Mouse (Mus musculus): Measurements from ENCODE around the gene Dchs2.
A peak's percentile ranks its signal among the peaks of the same experiment; 100 is the strongest.

Dchs2 gene

DNA sequence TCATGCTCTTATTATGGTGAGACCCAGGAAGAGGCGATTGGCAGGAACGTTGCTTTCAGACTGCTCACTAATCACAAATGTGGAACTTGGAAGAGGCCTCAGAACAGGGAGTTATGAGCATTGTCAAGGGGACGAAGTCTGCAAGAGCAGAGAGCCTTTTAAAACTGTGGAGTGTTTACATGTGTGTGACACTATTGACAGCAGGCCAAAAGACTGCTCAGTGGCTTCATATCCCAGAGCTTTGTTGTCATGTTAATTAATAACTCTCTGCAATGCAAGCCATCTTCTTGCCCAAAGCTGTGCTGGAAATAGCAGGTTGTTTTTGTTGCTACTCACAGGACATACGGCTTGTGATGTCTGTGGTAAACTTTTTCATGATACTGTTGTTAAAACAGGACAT lies 27.9 kb downstream of the Dchs2 start:
- no peak for DNase-seq (ENCODE audit: low read depth)

DNA sequence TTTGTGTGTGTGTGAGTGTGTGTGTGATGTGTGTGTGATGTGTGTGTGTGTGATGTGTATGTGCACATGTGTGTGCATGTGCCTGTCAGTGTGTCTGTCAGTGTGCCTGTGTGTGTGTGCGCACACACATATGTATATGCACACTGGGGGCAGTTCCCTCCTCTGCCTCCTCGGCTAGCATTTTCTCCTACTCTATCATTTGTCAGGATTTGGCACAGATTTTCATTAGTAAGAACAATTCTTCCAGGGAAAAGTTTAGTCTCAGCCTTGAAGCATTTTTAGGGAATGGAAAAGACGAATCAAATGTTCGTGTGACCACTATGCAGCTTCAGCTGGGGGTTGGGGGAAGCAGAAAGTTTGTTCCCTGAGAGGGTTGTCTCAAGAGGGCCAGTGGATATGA lies 28.4 kb downstream of the Dchs2 start:
- DNase-seq (ENCODE audit: low read depth) = no peak

DNA sequence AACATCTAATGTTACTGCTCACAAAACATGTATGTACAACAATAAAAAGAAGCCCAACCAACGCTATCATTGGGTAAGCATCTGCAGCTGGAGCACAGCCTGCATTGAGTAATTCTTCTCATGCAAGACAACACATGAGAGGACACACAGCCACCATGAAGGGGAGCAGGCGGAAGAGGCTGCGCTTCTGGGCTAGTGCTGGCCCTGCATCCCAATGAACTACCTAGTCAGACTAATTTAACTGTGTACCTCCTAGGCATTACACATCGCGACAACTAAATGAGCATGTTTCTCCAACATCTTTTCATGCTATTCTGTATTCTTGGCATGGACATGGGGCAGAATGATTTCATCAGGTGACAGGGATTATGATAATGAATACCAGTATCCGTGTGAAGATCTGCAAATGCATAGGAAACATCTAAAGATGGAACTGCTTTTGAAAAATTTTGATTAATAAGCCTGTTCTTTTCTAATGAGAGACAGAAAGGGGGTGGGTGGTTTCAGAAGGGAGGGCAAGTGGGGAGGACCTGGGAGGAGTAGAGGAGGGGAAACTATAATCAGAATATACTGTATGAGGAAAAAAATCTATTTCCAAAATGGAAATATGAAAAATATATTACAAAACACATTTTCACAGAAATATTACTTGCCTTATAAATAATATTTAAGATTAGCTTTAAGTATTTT lies 33.9 kb downstream of the Dchs2 start:
- no peak for DNase-seq (ENCODE audit: low read depth)

DNA sequence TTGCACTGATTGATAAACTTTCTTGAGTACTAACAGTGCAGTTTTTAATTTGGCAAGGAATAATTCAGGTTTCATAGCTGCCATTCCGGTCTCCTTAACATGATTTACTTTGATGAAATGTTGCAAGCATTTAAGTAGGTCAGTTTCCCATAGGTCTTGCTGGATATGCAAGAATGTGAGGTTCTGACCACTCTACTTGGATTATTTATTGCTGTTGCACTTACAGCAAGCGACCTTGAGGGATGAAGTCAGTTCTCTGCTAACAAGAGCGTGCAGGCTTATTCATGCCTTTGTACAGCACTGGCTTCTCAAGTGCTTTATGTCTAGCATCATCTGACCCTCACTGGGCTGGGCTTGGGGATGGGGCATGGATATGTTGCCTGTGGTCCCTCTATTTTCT lies 35.9 kb downstream of the Dchs2 start:
- no peak for DNase-seq (ENCODE audit: low read depth)

DNA sequence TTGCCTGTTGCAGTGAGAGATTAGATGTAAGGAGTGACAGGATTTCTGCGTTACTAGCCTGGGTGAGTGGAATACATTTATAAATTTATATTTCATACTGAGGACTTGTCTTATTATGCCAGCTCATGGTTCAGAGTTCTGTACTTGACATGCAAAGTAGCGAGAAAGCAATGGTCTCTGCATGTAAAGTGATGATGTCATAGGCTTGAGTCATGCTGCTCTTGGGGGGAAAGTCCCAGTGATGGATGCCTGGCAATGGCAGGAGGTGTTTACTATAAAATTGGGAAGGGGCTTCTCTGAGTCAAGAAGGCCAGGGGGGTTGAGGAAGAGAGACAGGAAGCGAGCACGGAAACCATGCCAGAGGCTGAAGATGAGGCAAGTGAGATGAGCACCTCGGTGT lies 57.8 kb downstream of the Dchs2 start:
- no peak for DNase-seq (ENCODE audit: low read depth)

DNA sequence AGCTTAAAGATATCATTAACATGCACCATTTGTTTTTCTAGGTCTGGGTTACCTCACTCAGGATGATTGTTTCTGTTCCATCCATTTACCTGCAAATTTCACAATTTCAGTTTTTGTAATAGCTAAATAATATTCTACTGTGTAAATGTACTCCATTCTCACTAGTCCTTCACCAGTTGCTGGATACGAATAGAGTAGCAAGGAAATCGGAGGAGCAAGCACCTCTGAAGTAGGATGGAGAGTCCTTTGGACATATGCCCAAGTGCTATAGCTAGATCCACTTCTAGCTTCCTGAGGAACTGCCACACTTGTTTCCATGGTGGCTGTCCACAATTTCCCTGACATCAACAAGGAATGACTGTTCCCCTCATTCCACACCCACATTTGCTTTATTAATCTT lies 63.5 kb downstream of the Dchs2 start:
- DNase-seq (ENCODE audit: low read depth) = no peak

DNA sequence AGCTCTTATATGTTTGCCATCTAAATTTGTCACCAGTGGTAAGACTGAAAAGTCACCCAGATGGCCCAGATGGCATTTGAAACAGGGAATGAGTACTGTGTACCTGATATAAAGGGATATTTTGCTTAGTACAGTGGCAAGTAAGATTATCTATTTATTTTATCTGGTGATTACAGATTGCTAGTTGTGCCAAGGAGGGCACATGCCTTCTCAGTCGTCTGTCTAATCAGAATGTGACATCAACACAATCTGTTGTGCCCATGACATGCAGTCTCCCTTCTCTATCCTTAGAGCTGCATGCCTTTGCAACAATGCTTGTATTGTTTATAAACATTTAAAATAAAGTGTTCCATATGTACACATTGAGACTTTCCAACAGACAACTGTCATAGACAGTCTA lies 64.7 kb downstream of the Dchs2 start:
- no peak for DNase-seq (ENCODE audit: low read depth)

DNA sequence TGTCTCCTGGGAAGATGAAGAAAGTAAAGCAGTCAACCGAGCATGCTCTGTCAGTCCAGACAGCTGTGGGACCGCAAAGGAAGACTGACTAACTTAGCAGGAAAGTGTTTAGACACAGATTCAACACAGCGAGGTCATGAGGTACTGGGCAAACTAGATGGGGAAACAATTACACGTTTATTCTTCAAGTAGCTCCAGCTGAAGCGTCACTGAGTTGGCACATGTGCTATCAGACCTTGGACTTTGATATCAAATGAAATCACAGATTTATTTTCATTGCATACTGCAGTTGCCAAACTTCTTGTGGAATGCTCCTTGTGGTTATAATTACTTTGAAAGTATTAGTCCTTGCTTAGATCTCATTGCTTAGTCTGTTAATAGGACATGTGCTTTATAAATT lies 67.2 kb downstream of the Dchs2 start:
- DNase-seq (ENCODE audit: low read depth) = peak; percentile 32

DNA sequence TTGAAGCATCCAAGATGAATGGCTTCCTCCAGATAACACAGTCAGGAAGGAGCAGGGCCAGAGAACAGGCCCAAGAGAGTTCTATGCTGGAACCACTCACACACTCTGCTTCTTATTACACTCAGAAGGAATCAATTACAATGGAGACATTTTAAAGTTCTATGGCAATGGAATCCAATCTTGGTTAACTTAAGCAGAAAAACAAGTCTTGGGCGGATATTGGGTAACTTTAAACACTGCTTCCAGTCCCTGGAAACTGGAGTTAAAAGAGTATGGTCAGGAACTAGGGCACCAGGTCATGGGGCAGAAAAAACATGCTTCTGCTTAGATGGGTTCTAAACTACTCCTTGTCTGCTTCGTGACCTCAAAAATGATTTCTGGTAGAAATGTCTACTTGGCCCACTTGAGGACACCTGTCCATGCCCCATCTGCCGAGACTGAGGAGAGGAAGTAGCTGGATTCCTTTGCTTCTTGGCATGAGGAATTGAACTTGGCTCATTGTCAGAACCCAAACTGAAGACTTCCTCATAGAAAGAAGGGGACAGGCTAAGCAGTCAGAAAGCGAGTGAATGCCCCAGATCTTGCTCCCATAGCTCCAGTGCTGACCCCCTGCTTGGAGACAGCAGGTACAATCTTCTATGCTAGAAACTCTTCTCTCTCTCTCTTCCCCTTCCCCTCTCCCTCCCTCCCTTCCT lies 73.7 kb downstream of the Dchs2 start:
- peak; percentile 61 for DNase-seq (ENCODE audit: low read depth)

DNA sequence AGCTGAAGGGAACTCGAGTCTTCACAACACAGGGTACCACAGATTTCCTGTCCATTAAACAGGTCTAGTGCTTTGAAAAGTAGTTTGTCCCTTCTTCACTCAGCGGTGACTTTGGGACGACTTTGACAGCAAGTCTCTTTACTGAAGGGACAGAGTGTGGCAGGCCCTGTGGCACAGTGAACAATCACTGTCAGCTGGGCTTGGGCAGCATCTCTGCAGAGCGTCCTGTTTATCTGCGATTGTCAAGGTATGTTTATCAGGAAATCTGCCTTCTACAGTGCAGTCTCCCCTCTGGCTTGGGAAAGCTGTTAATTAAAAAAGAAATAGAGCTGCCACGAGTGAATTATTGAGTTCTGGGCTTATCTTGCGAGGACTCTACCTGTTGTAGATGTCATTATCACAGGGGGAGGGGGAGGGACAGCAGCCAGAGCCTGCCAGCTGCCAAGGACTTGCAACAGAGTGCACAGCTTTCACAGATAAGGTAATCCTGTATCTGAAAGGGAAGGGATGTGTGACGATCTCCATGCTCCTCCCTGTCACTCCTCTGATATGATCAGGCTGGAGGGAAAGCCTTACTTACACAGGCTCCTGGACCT lies 77.4 kb downstream of the Dchs2 start:
- DNase-seq (ENCODE audit: low read depth) = no peak

DNA sequence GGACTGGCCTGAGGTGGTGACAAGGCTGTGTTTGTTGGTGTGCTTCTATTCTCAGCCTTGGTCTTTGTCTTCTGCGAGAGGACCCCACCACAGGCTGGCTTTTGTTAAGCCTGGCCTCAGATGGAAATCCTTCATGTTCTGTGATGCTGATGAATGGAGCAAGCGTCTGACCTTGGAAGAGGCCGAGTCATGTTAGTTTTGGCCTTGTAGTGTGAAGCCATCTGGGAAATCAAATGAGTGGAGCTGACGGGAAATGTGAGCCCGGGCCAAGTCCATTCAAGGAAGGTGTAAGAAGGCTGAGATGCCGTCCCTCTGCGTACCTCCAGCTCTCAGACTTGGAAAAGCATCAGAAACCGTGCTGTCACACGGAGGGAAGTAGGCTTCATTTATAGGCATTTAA lies 81.9 kb downstream of the Dchs2 start:
- peak; percentile 20 for DNase-seq (ENCODE audit: low read depth)

DNA sequence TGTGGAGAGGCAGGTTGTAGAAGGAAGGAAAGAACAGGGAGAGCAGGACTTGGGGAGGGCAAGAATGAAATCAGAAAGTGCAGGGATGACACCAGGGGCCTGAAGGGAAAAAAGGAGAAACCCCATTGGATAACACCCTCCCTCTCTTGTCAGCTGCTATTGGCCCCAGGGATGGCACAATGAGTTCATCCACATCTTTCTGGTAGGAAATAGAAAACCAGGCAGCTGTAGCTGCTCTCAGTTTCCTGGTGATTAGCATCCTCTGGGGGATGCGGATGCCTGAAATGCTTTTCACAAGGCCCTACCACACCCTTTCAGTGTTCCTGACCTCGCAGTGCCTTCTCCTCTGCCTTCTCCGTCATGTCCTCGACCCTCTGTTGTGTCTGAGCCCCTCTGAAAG lies 82.5 kb downstream of the Dchs2 start:
- DNase-seq (ENCODE audit: low read depth) = no peak

DNA sequence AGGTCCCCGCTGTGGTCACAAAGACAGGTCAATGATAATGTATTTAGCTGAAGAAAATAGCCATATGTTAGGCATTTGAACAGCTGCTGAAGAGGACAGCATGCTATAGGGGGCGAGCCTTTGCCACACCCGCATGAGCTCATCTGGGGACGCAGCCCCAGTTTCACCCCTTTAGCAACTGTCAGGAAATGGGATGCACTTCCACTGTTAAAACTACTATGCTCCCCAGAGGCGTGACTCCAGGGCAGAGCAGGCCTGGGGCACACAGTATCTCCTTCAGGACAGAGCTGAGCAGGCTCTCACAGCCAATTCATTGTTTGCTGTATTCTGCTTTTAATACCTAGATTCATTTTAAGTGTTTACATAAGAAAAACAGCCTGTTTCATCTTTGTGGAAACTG lies 84.2 kb downstream of the Dchs2 start:
- DNase-seq (ENCODE audit: low read depth) = no peak

DNA sequence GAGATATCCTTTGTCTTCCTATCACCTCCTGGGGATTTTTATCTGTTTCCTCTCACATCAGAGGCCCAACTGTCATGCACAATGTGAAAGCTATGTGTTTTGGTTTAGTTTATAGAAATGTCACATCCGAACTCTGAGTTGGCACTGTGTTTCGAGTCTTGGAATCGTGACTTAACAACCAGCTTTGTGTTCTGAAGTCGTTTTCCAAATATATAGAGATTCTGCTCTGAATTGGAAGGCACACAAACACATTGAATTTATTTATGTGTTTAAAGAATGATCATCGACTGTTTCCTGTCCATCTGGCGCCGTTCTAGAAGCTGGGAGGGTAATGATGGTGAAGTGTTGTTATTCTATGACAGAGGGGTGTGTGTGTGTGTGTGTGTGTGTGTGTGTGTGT lies 84.8 kb downstream of the Dchs2 start:
- DNase-seq (ENCODE audit: low read depth) = no peak

DNA sequence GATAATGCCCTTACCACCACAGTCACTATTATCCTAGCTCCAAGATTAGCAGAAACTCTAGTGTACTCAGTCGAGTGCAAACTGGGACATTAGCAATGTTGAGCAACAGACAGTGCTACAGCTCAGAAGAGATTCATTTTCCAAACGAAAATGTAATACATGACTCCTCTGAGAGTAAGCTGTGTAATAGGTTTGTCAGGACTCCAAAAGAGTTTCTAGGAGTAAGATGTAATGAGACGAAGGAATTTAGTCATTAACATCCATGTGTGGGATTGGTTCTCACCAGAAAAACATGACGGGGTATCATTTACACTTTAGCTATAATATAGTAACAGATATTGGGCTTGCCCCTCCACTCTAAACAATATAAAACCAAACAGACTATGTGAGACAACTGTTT lies 90.3 kb downstream of the Dchs2 start:
- DNase-seq (ENCODE audit: low read depth) = no peak

DNA sequence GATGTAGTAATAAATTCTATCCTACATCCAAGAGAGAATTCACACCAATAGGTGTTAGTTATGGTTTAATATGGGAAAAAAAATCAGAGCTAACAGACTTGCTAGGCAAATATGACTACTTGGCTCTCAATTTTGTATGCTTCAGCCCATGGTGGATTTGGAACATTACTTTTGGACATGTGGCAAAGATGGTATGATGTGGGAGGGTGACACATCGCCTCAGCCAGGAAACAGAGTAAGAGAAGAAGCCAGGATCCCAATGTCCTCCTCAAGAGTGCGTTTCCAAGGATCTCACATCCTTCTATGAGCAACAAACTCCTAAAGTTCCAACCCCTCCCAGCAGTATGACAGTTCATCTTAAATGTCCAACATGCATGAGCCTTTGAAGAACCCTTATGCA lies 92.4 kb downstream of the Dchs2 start:
- DNase-seq (ENCODE audit: low read depth) = no peak

DNA sequence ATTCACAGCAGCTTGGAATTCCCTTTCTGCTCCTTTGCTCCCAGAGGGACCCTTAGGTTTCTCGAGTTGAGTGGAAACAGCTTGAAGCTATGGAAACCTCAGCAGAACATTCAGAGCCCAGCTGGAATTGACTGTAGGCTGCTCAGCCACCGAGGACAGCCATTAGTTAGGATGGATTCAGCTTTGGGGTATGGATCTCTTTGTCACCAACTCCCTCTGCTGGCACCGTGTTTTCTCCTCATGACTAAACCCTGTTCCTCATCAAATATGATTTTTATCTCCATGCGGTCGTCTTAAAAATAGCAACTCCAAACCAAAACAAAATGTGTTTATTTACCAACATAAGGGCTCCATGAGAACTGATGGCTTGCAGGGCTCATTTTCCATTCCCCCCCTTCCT lies 94.4 kb downstream of the Dchs2 start:
- DNase-seq (ENCODE audit: low read depth) = peak; percentile 12

DNA sequence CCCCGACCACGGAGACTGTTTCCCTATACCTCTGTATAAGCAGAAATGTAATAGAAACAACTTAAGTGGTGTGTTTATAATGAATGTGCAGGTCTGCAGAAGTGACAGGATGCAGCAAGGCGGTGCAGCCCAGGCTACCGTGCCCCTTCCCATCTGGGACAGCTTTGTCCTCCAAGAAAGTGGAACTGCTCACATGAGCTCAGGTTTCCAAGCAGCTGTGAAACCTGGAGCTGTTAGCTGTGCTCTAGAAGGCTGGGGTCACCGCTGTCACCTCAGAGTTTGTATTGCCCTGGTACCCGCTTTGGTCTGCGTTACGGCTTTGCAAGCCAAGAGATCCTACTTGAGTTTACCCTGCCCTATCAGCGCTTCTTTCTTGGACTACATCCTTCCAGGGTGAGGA lies 100.6 kb downstream of the Dchs2 start:
- no peak for DNase-seq (ENCODE audit: low read depth)

DNA sequence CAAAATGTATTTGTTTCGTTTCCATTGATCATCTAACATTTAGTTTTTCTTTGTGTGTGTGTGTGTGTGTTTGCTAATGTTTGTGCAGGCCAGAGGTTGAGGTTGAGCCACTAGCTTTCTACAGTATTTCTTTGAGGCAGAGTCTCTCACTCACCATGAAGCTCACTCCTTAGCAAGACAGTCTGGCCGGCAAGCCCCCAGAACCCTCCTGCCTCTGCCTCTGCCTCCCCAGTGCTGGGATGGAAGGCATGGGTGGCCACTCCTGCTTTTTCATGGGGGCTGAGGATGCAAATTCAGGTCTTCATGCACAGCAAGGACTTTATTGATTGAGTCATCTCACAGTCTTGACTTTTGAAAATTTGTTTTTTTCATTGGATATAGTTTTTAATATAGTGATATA lies 102.6 kb downstream of the Dchs2 start:
- DNase-seq (ENCODE audit: low read depth) = no peak

DNA sequence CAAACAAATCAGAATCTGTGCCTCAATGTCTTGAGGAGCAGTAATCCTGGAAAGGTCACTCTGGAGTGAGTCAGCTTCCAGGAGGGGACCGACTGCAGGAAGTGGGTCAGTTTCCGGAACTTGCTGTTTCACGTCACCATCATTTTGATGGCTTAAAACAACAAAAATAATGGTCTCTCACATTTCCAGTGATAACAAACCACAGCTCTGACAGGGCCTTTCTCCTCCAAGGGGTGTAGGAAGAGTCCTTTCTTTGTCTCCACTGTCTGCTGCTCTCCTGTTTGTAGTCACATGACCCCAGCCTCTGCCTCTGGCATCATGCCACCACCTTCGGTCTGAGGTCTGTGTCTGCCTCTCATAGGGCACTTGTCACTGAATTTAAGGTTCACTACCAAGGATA lies 106.7 kb downstream of the Dchs2 start:
- no peak for DNase-seq (ENCODE audit: low read depth)

DNA sequence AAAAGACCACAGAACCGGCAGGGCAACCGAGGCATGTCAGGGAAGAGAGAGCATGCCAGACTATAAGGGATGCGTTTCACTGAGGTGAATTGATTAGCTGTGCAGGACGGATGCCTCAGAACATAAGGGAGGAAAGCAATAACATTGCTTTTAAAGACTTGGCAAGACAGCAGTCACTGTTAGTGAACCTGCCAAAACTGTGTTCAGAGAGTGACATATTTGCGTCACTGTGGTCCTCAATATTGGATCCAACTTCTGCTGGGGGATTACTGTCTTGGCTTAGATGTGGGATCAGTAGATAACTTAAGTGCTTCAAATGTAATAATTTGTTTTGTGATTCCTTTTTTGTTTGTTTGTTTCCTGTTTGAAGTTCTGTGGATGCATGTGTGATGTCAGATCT lies 107.3 kb downstream of the Dchs2 start:
- no peak for DNase-seq (ENCODE audit: low read depth)

DNA sequence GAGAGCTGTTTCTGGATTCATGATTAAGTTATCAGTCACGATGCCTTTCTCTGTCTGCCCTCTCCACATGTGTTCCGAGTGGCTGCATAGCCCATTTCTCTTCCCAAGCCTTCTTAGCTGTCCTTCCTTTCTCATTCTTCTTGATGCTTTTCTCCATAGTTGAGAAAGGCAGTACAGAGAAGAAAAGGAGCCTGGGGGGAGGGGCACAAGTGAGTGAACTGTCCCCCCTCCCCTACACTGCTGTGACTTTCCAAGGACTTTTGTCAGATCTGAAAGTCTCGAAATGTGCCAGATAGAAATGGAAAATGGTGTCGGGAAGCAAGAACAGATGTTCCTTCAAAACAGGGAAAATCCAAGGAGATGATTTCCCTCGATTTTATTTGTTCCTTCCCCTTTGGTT lies 118.8 kb downstream of the Dchs2 start:
- DNase-seq (ENCODE audit: low read depth) = no peak

DNA sequence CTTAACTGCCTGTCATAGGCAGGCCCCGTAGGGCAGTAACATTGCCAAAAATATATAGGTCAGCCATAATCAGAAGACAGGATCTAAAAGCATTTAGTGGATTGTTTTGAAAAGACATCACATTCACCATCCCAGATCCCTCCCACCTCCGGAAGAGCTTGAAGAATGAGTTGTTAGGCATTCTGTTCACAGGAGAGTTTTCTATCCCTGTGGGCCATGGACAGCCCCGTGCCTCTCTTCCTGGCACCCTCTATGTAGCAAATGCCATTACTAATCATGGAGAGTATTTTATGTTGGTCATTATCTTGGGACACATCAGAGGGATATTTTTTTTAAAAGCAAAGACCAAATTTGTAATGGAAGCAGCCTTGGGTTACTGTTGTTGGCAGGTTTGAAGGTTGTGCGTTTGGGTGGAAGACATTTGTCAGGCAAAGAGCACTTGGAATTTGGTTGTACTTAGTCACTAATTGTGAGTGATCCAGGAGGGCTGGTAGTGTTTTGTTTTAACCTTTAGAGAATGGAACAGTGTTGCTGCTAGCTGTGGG lies 122.3 kb downstream of the Dchs2 start:
- no peak for DNase-seq (ENCODE audit: low read depth)

DNA sequence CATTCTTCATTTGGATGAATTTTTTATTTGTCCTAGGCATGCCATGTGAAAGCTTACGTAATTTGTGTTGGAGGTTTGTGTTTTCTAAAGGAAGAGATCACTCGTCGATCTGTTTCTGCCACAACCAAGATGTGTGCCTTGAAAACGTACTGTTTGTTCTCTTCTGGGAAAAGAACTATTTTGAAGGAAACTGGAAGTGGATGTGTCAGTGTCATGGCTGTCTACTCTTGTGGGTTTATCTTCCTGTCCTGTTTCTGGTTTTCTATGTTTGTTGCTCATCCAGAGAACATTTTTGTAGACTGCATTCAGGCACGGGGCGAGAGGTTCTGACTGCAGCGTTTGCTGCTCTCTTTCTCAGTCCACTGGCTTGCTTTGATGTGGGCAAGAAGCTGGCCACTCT lies 124.2 kb downstream of the Dchs2 start:
- DNase-seq (ENCODE audit: low read depth) = no peak

Data from fibroblast of lung, adult 2 months (primary cell).